Mouse (Mus musculus) adrenal gland, adult 2 months (tissue): Measurements from ENCODE around the gene Myh8. TPM values are rescaled to one million over a fixed set of nuclear protein-coding genes. Genes with fewer than 3 reads are reported as not detected.

Experiments used
- polyA plus RNA-seq: library from polyadenylated mRNA; depleted of rRNA; stranded (reverse); fragments of >200 nt; gene quantifications from 2 replicates; pipeline ENCODE4 v1.2.3, GENCODE M21; 2012; rRNA removed
- total RNA-seq, 2 experiments: library from RNA; stranded (reverse); gene quantifications; 2 replicates each; pipeline ENCODE4 v1.2.3; 2021

Myh8 gene
- total and polyA plus RNA-seq, 3 experiments, result not detected

Other genes with a start within 250 kb of the Myh8 start
- 10 to 100 TPM; 23.1 to 26.1 TPM for gene Adprm, start 224.5 kb upstream of the Myh8 start, total RNA-seq
- gene Adprm, start 224.5 kb upstream of the Myh8 start, polyA plus RNA-seq, result 3.8 and 4.1 TPM in 2 replicates
- 10 to 100 TPM; 19.5 to 22.7 TPM for gene Sco1, start 224.5 kb upstream of the Myh8 start, total RNA-seq
- gene Sco1, start 224.5 kb upstream of the Myh8 start, polyA plus RNA-seq, result 10.5 and 12.0 TPM in 2 replicates
- under 1 TPM; 0.06 to 0.14 TPM for gene Myh3, start 198.8 kb upstream of the Myh8 start, total RNA-seq
- not detected in 2 replicates for gene Myh3, start 198.8 kb upstream of the Myh8 start, polyA plus RNA-seq
- not detected for gene Myh2, start 106.1 kb upstream of the Myh8 start, total RNA-seq
- 0.03 TPM in 1 of 2 replicates, not detected in the other for gene Myh2, start 106.1 kb upstream of the Myh8 start, polyA plus RNA-seq
- under 1 TPM in 1 of 2 experiments, not detected in 1; 0.07 TPM for gene Myh1, start 77.1 kb upstream of the Myh8 start, total RNA-seq
- gene Myh1, start 77.1 kb upstream of the Myh8 start, polyA plus RNA-seq, result not detected in 2 replicates
- gene Myh4, start 39.1 kb upstream of the Myh8 start, total RNA-seq, result not detected
- not detected in 2 replicates for gene Myh4, start 39.1 kb upstream of the Myh8 start, polyA plus RNA-seq
- not detected for gene Myh13, start 44.5 kb downstream of the Myh8 start, total RNA-seq
- gene Myh13, start 44.5 kb downstream of the Myh8 start, polyA plus RNA-seq, result not detected in 2 replicates
- gene Gas7, start 178.3 kb downstream of the Myh8 start, total RNA-seq, result 10 to 100 TPM; 33.2 to 78.4 TPM
- 6.9 and 7.4 TPM in 2 replicates for gene Gas7, start 178.3 kb downstream of the Myh8 start, polyA plus RNA-seq